Mouse (Mus musculus) natural killer cell, adult 2 months (primary cell): ENCODE measurements at regions not wholly inside any gene's neighbourhood (a gene's known extent, or its start where the extent isn't known, plus 50 kb on each side); places are given as distances from the start of the nearest gene placed in this dataset.
"Not testable (repeated sequence)": the region's sequence is repeated elsewhere in the genome, so short reads cannot be mapped to it uniquely, and the experiment has no call there.

ENCODE experiments used
- DNase-seq, 2 experiments: peaks; one replicate each; pipeline ENCODE4 v3.0.0; 2022; ENCODE audit warnings: low spot score in 2 of 2

- DNase-seq: peak in 1 of 2 experiments; percentile 4
Observed at GRCm38 (mm10) chr8:20495542-20495941, 119.2 kb upstream of the Gm21119 start.

GRCm38 (mm10) chr8:20513920-20514319 is 100.8 kb upstream of the Gm21119 start:
- DNase-seq: not testable (repeated sequence)

- DNase-seq: not testable (repeated sequence)
Observed at GRCm38 (mm10) chr8:20516324-20516830, 98.3 kb upstream of the Gm21119 start.

GRCm38 (mm10) chr8:20517551-20517950 is 97.2 kb upstream of the Gm21119 start:
- not testable (repeated sequence) for DNase-seq

- DNase-seq: not testable (repeated sequence)
Observed at GRCm38 (mm10) chr8:20524539-20524938, 90.2 kb upstream of the Gm21119 start.

- DNase-seq: not testable (repeated sequence)
Observed at GRCm38 (mm10) chr8:20529048-20529447, 85.7 kb upstream of the Gm21119 start.

GRCm38 (mm10) chr8:20539031-20539430 is 75.7 kb upstream of the Gm21119 start:
- not testable (repeated sequence) for DNase-seq

- not testable (repeated sequence) for DNase-seq
Observed at GRCm38 (mm10) chr8:20544084-20544483, 70.6 kb upstream of the Gm21119 start.

- not testable (repeated sequence) for DNase-seq
Observed at GRCm38 (mm10) chr8:20545347-20545746, 69.4 kb upstream of the Gm21119 start.

GRCm38 (mm10) chr8:20546401-20546800 is 68.3 kb upstream of the Gm21119 start:
- DNase-seq: not testable (repeated sequence)

- DNase-seq: peak; percentile 98 to 99
Observed at GRCm38 (mm10) chr8:20550054-20550778, 64.5 kb upstream of the Gm21119 start.

GRCm38 (mm10) chr8:20556501-20557181 is 58.1 kb upstream of the Gm21119 start:
- not testable (repeated sequence) for DNase-seq

GRCm38 (mm10) chr8:20557184-20557583 is 57.5 kb upstream of the Gm21119 start:
- not testable (repeated sequence) for DNase-seq

GRCm38 (mm10) chr8:20557609-20558008 is 57.1 kb upstream of the Gm21119 start:
- DNase-seq: peak; percentile 26 to 34
